Mouse (Mus musculus) adrenal gland, postnatal 10 days (tissue): ENCODE measurements around the gene Ppm1f. TPM values are rescaled to one million over a fixed set of nuclear protein-coding genes. Genes with fewer than 3 reads are reported as not detected.
"Not testable (repeated sequence)": the region's sequence is repeated elsewhere in the genome, so short reads cannot be mapped to it uniquely, and the experiment has no call there.

Experiments
- DNase-seq: peaks from one replicate; pipeline ENCODE4 v3.0.0; 2021; ENCODE audit warnings: mixed read lengths
- long read RNA-seq, 2 experiments: library from polyadenylated mRNA; stranded (forward); transcript quantifications; one replicate each; pipeline ENCODE4 v2.0.0; 2021
- total RNA-seq, 2 experiments: library from RNA; stranded (reverse); gene quantifications; 2 replicates each; pipeline ENCODE4 v1.2.3; 2021

Gene Ppm1f
- 10 to 100 TPM; 39.3 to 40.3 TPM for total RNA-seq
- long read RNA-seq, experiment 1, full-length matches to known transcripts, result 17 of 32 reads
- long read RNA-seq, experiment 1, partial matches to known transcripts, result 2 of 32 reads
- long read RNA-seq, experiment 1, other reads (novel, unspliced or antisense), result 13 of 32 reads
- long read RNA-seq, experiment 2, full-length matches to known transcripts, result 21 of 28 reads
- long read RNA-seq, experiment 2, partial matches to known transcripts, result 1 of 28 reads
- long read RNA-seq, experiment 2, other reads (novel, unspliced or antisense), result 6 of 28 reads

- peak; percentile 99 for DNase-seq
These were observed at the start of gene Ppm1f for GRCm38 (mm10) chr16:16896382-16897055. Ppm1f (plus strand) TSS chr16:16896469.

GRCm38 (mm10) chr16:16849196-16849595 lies 47.1 kb upstream of the Ppm1f start:
- DNase-seq, result no peak

DNA sequence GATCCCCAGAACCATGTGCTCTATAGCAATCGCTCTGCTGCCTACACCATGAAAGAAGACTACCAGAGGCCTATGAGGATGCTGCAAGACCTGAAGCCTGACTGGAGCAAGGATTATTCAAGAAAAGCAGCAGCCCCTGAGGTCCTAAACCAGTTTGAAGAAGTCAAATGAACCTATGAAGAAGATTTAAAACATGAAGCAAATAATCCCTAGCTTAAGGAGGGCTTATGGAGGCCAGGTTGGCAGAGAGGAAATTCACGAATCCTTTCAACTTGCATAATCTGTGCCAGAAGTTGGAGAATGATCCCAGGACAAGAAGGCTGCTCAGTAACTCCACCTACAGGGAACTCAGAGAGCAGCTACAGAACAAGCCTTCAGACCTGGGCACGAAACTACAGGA lies 43.9 kb upstream of the Ppm1f start:
- DNase-seq, result no peak

- peak; percentile 79 for DNase-seq
These were observed 41.4 kb upstream of the Ppm1f start for GRCm38 (mm10) chr16:16854836-16855235.

GRCm38 (mm10) chr16:16855541-16855940 lies 40.7 kb upstream of the Ppm1f start:
- DNase-seq, result no peak

DNA sequence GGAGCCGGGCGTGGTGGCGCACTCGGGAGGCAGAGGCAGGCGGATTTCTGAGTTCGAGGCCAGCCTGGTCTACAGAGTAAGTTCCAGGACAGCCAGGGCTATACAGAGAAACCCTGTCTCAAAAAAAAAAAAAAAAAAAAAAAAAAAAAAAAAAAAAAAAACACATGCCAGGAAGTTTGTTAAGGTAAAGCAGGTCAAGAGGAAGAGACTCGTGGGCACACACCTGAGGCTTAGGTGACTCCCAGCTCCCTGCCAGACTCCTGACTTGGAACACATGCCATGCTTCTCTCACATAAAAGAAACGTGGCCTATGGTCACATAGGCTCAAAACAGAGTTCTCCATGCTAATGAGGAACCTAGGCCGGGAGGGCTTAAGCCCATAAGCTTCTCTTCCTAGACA lies 40.2 kb upstream of the Ppm1f start:
- DNase-seq, result not testable (repeated sequence)

DNA sequence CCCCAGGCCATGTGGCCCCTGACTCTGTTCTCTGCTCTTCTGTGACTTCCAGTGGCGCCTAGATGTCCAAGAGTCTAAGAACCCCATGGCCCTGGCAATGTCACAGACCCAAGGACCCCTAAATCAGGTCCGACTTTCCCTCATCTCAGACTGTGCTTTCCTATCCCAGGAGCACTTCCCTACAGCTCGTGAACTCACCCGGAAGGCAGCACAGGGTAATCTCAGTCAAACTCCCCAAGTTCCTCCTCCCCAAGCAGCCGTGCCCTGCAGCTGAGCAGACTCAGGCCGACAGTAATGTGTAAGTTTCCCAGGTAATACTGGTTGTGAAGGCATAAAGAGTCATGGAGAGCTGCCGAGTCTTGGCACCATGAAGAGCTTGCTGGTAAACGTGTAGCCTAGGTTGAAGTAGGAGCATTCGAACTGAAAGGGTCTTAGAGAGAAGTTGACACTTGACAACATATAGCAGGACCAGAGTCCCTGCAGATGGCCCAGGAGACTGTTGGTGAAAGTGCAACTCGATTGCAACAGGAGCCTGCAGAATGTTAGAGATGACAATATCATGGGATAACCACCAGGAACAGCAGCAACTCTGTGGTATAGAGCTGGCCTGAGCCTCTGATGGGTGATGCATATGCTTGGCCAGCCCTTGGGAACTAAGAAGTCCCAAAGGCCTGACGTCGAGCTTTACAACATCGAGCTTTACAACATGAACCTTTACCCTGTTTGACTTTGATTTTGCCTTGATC lies 39.4 kb upstream of the Ppm1f start:
- DNase-seq, result no peak

- DNase-seq, result no peak
These were observed 34.0 kb upstream of the Ppm1f start for GRCm38 (mm10) chr16:16862288-16862687.

DNA sequence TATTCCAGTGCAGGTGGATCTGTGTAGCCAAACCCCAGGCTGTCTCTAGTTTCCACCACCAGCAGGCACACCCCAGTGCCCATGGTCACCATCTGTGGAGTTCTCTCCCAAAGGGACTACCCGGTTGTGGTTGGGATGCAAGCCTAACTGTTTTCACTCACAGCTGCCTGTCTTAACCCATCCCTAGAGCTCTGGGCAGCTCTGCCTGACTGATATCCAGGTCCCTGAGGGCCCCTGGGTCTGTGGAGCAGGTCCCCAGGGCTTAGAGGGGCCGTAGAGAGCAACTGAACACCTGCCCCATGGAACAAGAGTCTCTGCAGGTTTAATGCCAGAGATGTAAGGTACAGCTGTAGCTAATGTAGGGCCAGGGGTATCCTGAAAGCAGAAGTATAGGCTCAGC lies 32.3 kb upstream of the Ppm1f start, which contains the start of gene Igll1:
Igll1 (minus strand) TSS at position 8 of the 400 bp plus-strand sequence.
- DNase-seq, result no peak

- DNase-seq, result no peak
These were observed 31.1 kb upstream of the Ppm1f start for GRCm38 (mm10) chr16:16865217-16865616.

DNA sequence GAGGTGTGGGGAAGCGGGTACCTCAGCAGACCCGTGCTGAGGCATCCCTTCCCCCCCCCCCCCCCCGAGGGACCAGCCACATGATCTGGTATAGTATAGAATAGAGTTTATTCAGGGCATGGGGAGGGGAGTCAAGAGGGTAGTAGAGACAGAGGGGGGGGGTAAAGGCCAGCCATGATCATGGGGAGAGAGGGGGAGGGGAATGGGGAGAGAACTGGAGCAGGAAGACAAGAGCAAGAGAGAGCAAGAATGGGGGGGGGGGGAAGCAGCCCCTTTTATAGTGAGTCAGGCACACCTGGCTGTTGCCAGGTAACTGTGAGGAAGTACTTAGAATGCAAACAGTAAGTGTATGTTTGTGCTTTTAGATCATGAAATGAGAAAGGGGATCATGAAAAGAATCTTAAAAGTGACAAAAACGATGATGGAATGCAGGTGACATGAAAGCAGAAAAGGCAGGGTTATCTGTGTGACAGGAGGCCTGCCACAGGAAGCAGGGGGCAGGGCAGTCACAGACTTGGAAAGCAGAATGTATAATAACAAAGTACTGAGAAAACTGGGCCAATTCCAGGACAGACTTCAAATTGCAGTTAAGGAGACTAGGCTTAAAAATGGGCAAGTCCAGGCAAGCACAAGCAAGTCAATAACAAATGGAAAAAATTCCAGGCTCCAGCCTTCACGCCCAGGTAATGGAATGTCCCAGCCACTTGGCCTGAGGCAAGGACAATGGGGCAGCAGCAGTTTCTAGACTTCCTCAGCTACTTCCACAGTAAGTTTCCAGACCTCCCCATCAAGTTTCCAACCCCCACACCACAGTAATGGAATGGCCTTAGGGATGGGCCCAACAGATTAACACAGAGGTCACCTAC lies 30.3 kb upstream of the Ppm1f start:
- DNase-seq, result no peak

DNA sequence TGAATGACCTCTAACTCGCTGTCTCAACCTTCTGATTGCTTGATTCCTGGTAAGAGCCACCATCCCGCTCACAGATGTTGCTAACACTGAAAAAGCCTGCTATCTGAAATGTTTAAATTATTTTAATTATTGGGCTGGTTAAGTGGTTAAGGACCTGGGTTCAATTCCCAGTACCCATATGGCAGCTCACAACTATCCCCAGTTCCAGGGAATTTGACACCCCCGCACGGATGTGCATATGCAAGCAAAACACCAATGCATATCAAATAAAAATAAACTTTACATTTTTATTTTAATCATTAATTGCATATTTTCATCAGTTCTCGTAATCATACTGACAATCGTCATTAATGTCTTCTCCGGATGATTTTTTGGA lies 26.0 kb upstream of the Ppm1f start:
- no peak for DNase-seq

GRCm38 (mm10) chr16:16870617-16871331 lies 25.5 kb upstream of the Ppm1f start, which contains the start of the genes Top3b and Vpreb1:
Top3b (plus strand) TSS chr16:16870736.
Vpreb1 (minus strand) TSS chr16:16870843.
- peak; percentile 91 for DNase-seq

DNA sequence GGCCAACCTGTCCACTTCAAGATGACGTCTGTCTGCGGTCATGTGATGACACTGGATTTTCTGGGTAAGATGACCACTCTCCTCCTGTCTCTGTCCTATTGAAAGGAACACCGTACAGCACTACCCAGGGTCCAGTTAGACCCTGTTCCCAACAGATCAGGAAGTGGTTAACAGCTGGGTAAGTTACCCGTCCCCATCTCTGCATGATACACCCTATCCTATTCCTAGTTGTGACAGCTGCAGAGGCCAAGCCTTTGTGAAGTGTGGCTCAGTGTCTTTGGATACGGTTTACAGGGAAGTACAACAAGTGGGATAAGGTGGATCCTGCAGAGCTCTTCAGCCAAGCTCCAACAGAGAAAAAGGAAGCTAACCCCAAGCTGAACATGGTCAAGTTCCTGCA lies 17.2 kb upstream of the Ppm1f start:
- no peak for DNase-seq

DNA sequence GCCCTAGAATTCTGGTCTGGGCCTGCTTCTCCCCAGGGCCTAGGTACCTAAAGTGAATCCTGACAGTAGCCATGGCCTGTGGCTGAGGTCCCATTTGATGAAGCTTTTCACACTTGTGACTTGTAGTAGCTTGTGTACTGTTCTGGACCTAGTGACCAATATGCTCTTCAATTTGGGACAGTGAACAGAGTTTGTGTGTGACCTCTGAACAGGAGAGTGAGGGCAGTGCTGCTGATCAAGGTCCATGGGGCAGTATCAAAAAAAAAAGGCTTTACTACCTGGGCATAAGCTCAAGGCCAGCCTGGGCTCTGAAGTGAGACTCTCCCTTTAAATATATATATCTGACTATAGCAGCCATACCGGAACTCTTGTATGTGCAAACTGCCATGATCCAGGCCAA lies 7.9 kb upstream of the Ppm1f start:
- DNase-seq, result no peak

DNA sequence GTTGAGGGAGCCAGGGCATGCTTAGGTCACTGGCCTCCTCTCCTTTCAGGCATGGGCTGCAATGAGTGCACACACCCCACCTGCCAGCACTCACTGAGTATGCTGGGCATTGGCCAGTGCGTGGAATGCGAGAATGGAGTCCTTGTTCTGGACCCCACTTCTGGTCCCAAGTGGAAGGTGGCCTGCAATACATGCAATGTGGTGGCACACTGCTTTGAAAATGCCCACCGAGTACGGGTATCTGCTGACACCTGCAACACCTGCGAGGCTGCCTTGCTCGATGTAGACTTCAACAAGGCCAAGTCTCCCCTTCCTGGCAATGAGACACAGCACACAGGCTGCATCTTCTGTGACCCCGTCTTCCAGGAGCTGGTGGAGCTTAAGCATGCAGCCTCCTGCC lies 3.9 kb upstream of the Ppm1f start:
- no peak for DNase-seq

DNA sequence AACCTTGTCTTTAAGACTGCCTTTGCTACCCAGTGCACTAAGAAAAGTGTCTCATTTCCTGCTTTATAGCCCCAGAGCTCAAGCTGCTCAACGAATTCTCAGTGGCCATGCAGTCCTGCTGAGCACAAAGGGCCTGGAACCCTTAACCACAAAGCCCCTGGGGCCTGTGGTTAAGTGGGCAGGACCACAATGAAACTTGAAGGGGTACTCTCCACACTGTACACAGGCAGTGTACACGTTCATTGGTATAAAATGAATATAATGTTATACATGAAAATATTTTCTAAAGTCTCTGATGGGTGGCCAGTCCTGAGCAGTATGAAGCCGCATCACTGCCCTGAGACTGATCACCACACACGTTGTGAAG lies 271 bp upstream of the Ppm1f start:
- DNase-seq, result no peak

DNA sequence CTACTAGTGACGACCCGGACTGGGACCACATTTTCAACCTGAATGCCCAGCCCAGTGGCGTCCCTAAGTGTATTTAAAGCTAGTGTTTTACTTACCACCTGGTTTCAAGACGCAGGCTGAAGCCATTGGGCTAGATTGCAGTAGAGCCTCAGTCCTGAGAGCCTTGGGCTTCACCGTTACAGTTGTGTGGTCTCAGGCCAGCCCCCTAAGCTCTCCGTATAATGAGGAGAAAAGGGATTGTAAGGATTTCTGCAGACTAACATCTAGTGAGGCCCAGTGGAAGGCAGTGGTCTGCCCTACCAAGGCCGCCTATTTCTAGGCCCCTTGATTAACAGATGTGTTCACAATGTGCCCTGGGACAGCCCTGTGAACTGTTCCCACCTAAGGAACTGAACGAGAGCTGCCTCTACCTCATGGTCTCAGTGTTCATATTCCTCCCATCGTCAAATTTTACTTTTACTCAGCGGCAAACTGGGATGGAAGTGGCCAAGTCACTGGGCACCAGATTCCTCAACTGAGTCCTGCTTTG lies 851 bp downstream of the Ppm1f start:
- DNase-seq, result no peak

DNA sequence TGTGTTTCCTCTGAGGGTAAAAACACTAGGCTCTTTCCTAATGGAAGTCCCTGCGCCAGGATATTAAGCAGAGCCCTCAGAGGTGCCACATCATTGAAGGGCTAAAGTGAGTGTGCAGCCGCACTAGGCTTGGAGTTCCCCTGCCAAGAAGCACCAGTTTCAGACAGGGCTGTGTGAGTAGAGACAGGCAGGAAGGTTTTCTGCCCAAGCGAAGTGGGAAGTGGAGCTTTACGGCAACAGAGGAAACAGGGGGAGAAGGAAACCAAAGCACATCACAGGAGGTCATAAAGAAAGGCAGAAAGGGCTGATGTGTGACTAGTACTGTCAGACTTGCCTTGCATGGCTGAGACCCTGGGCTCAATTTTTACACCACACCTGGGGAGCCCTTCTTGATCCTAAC lies 6.1 kb downstream of the Ppm1f start:
- DNase-seq, result no peak

GRCm38 (mm10) chr16:16903188-16903587 lies 6.9 kb downstream of the Ppm1f start:
- no peak for DNase-seq

DNA sequence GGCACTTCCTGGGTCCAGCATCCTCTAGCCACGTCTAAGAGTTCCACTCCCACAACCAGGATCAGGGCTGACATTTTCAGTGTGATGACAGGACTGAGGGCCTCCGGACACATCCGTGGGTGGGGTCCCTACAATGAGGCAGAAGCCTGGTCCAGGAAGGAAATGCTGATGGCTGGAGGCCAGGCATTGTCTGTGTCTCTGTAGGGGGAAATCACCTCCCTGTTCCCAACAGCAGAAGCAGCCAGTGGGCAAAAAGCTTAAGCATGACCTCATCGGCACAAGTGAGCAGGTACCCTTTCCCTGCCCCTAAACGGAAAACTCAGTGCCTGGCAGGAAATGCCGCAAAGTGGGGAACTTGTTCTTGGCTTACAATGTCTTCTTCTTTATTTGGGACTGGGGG lies 11.5 kb downstream of the Ppm1f start:
- DNase-seq, result peak; percentile 62
